Mouse (Mus musculus) thymus, adult 2 months (tissue): ENCODE results near the gene Rnf126. TPM values are rescaled to one million over a fixed set of nuclear protein-coding genes. Genes with fewer than 3 reads are reported as not detected.
A peak's percentile ranks its signal among the peaks of the same experiment; 100 is the strongest.

Experiments
- DNase-seq: peaks from one replicate; pipeline ENCODE4 v3.0.0; 2021
- H3K27ac ChIP-seq: fragments of 200-500 bp; 2 replicates; pipeline ENCODE4 v1.5.1; 2012; ENCODE audit warnings: low read length, control low read depth; ENCODE audit not compliant: control insufficient read depth, insufficient read depth
- H3K27me3 ChIP-seq: fragments of 200-500 bp; 2 replicates; pipeline ENCODE4 v1.6.1; 2012; ENCODE audit warnings: mild to moderate bottlenecking, low read length, moderate library complexity, mixed read lengths; ENCODE audit not compliant: control insufficient read depth, insufficient read depth
- H3K36me3 ChIP-seq: fragments of 200-500 bp; 2 replicates; pipeline ENCODE4 v1.6.1; 2012; ENCODE audit warnings: mild to moderate bottlenecking, low read length, moderate library complexity; ENCODE audit not compliant: control insufficient read depth, insufficient read depth
- H3K4me1 ChIP-seq: fragments of 200-500 bp; replicated peaks from 2 replicates; pipeline ENCODE4 v1.6.1; 2012; ENCODE audit warnings: low read length; ENCODE audit not compliant: control insufficient read depth, insufficient read depth
- H3K4me3 ChIP-seq: fragments of 200-500 bp; 2 replicates; pipeline ENCODE4 v1.5.1; 2012; ENCODE audit warnings: mild to moderate bottlenecking, low read length, control low read depth, moderate library complexity; ENCODE audit not compliant: control insufficient read depth, insufficient read depth
- CTCF ChIP-seq: fragments of 200-500 bp; IDR thresholded peaks from 2 replicates; pipeline ENCODE4 v1.5.1; 2012; ENCODE audit warnings: mild to moderate bottlenecking, control low read depth, low read length, moderate library complexity, borderline replicate concordance; ENCODE audit not compliant: control insufficient read depth, poor library complexity, insufficient read depth; ENCODE audit errors: extremely low read depth
- POLR2A ChIP-seq: fragments of 200-500 bp; IDR thresholded peaks from 2 replicates; pipeline ENCODE4 v1.6.1; 2012; ENCODE audit warnings: mild to moderate bottlenecking, low read length, control low read depth, moderate library complexity; ENCODE audit not compliant: control insufficient read depth, poor library complexity, insufficient read depth; ENCODE audit errors: extremely low read depth
- WGBS: fragments of 180-500 bp; shearing (Covaris S2); methylation state at CpG from one replicate; pipeline ENCODE4 v1.1.7; 2018; 5-methylcytosine and 5-hydroxymethylcytosine counted together
- polyA plus RNA-seq: library from polyadenylated mRNA; depleted of rRNA; stranded (reverse); fragments of >200 nt; gene quantifications from 2 replicates; pipeline ENCODE4 v1.2.3, GENCODE M21; 2012

The Rnf126 gene
- polyA plus RNA-seq, 1 experiment: 375 TPM

- Histone ChIP-seq H3K36me3 (no peaks in the 10 kb centered on the region), H3K27ac (no peak overlapping the region), H3K4me1 (peaks cover 54% of the 10 kb centered on the region), H3K27me3 (no peaks in the 10 kb centered on the region), H3K4me3 (peak overlapping the region; percentile 66)
- DNase-seq: no peak
- 16% methylated on average over 38 of the region's 38 CpGs for WGBS
- no peak for TF ChIP-seq POLR2A
- TF ChIP-seq CTCF: no peak
Observed at GRCm38 (mm10) chr10:79793738-79794490, 27.2 kb upstream of the Rnf126 start.

- peaks cover 56% of the 10 kb centered on the region for H3K4me1 ChIP-seq
- peak; percentile 82 for DNase-seq
Observed at GRCm38 (mm10) chr10:79793051-79793737, 26.4 kb upstream of the Rnf126 start, which contains the start of gene Palm. Gene Palm (plus strand): TSS chr10:79793572.

GRCm38 (mm10) chr10:79792339-79793040 is 25.7 kb upstream of the Rnf126 start:
- Histone ChIP-seq H3K27ac (no peak overlapping the region), H3K36me3 (no peaks in the 10 kb centered on the region), H3K27me3 (no peaks in the 10 kb centered on the region), H3K4me1 (peaks cover 55% of the 10 kb centered on the region), H3K4me3 (no peak overlapping the region)
- TF ChIP-seq POLR2A: no peak
- WGBS: 90% methylated on average over 5 of the region's 5 CpGs
- no peak for DNase-seq

More at GRCm38 (mm10) chr10:79793051-79793737, 26.4 kb upstream of the Rnf126 start, which contains the start of gene Palm:
- no peak within 1 kb of the TSS for H3K27ac ChIP-seq
- no peaks in the 10 kb centered on the region for H3K27me3 ChIP-seq
- peak within 1 kb of the TSS; percentile 66 for H3K4me3 ChIP-seq
- no peak for TF ChIP-seq POLR2A
- peak; percentile 93; the same call in 1 of the 2 replicates for TF ChIP-seq CTCF
- WGBS: 6% methylated on average over 51 of the region's 51 CpGs
- no peaks in the 10 kb centered on the region for H3K36me3 ChIP-seq

- 63% methylated on average over 4 of the region's 4 CpGs for WGBS
- no peak within 1 kb of the TSS for H3K4me3 ChIP-seq
- DNase-seq: no peak
- no peaks in the 10 kb centered on the region for H3K27me3 ChIP-seq
- peak within 1 kb of the TSS; percentile 87 for H3K27ac ChIP-seq
- H3K4me1 ChIP-seq: peaks cover 52% of the 10 kb centered on the region
- H3K36me3 ChIP-seq: no peaks in the 10 kb centered on the region
- TF ChIP-seq POLR2A (no peak), CTCF (no peak)
Observed at GRCm38 (mm10) chr10:79790861-79791260, 24.1 kb upstream of the Rnf126 start, which contains the start of gene Prss57. Gene Prss57 (minus strand): TSS chr10:79790961.

- Histone ChIP-seq H3K27me3 (no peaks in the 10 kb centered on the region), H3K27ac (peak overlapping the region; percentile 87), H3K36me3 (no peaks in the 10 kb centered on the region), H3K4me1 (peaks cover 54% of the 10 kb centered on the region), H3K4me3 (no peak overlapping the region)
- no peak for DNase-seq
- WGBS: 33% methylated on average over 2 of the region's 2 CpGs
- no peak for TF ChIP-seq CTCF
Observed at GRCm38 (mm10) chr10:79789581-79789980, 22.8 kb upstream of the Rnf126 start.

- Histone ChIP-seq H3K27ac (peak overlapping the region; percentile 87), H3K36me3 (no peaks in the 10 kb centered on the region), H3K4me3 (peak overlapping the region; percentile 31), H3K27me3 (no peaks in the 10 kb centered on the region), H3K4me1 (peaks cover 48% of the 10 kb centered on the region)
- DNase-seq: peak; percentile 76
- 3% methylated on average over 7 of the region's 7 CpGs for WGBS
- TF ChIP-seq POLR2A (no peak), CTCF (peak; percentile 52; the same call in 1 of the 2 replicates)
Observed at GRCm38 (mm10) chr10:79788386-79789158, 21.8 kb upstream of the Rnf126 start.
